Mouse (Mus musculus): ENCODE results near the gene Cyp2c65. TPM values are rescaled to one million over a fixed set of nuclear protein-coding genes. Genes with fewer than 3 reads are reported as not detected.
"Not testable (repeated sequence)": the region's sequence is repeated elsewhere in the genome, so short reads cannot be mapped to it uniquely, and the experiment has no call there.

Gene Cyp2c65
- not detected in 2 replicates for polyA plus RNA-seq (2015; fragmentation: Nextera tagmentation; extraction: Ambion mirVana)

DNA sequence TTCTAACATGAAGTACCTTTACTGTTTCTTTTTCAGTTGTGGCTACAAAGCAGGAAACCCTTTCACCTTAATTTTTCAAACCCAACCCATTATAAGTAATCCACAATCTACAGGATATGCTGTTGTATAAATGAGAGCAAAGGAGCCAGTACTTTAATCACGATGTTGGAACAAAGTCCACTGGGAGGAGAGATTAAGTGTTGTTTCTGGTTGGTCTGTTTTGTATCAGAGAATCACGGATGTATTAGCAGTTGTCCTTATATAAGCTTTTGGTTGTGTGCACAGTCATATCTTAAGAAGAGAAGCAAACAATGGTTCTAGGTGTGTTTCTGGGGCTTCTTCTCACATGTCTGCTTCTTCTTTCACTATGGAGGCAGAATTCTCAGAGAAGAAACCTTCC lies at the start of gene Cyp2c65:
Gene Cyp2c65 (plus strand): TSS at position 297 of the 400 bp plus-strand sequence.
- H3K27me3 ChIP-seq (ENCODE audit: insufficient read depth, low read length) = no peaks in the 10 kb centered on the region
- no peak for DNase-seq (ENCODE audit: low spot score)
- no peaks in the 10 kb centered on the region for H3K36me3 ChIP-seq (ENCODE audit: insufficient read depth, low read length)
- no peak for ATAC-seq (replicated peaks; ENCODE audit: low FRiP score, low read depth)
- no peaks in the 10 kb centered on the region for H3K9me3 ChIP-seq (replicated peaks; ENCODE audit: low read length)
- H3K27ac ChIP-seq = no peak within 1 kb of the TSS
- no peaks in the 10 kb centered on the region for H3K4me1 ChIP-seq (replicated peaks; ENCODE audit: insufficient read depth, low read length)
- no peak within 1 kb of the TSS for H3K9ac ChIP-seq (ENCODE audit: low read depth, low read length)
- WGBS = 67% methylated on average over 2 of the region's 2 CpGs
- H3K4me3 ChIP-seq (replicated peaks; ENCODE audit: low read depth, low read length) = no peak within 1 kb of the TSS
- H3K4me2 ChIP-seq (ENCODE audit: low read length) = no peak within 1 kb of the TSS
- no peak for TF ChIP-seq CTCF (IDR thresholded peaks at IDR 0.05; ENCODE audit: low read depth)

GRCm38 (mm10) chr19:39057928-39058327 lies 2.9 kb upstream of the Cyp2c65 start:
- ATAC-seq (replicated peaks; ENCODE audit: low FRiP score, low read depth) (no peak), DNase-seq (ENCODE audit: low spot score) (no peak)
- Histone ChIP-seq H3K27me3 (ENCODE audit: insufficient read depth, low read length) (no peaks in the 10 kb centered on the region), H3K4me3 (replicated peaks; ENCODE audit: low read depth, low read length) (no peak overlapping the region), H3K27ac (no peak overlapping the region), H3K36me3 (ENCODE audit: insufficient read depth, low read length) (no peaks in the 10 kb centered on the region), H3K4me2 (ENCODE audit: low read length) (no peak overlapping the region), H3K9me3 (replicated peaks; ENCODE audit: low read length) (no peaks in the 10 kb centered on the region), H3K9ac (ENCODE audit: low read depth, low read length) (no peak overlapping the region), H3K4me1 (replicated peaks; ENCODE audit: insufficient read depth, low read length) (no peaks in the 10 kb centered on the region)
- WGBS = 94% methylated on average over 1 of the region's 1 CpGs
- TF ChIP-seq CTCF (IDR thresholded peaks at IDR 0.05; ENCODE audit: low read depth) = no peak

- not testable (repeated sequence) for DNase-seq (ENCODE audit: low spot score); H3K4me3 ChIP-seq (replicated peaks; ENCODE audit: low read depth, low read length); H3K9me3 ChIP-seq (replicated peaks; ENCODE audit: low read length); H3K9ac ChIP-seq (ENCODE audit: low read depth, low read length); ATAC-seq (replicated peaks; ENCODE audit: low FRiP score, low read depth); H3K36me3 ChIP-seq (ENCODE audit: insufficient read depth, low read length); H3K27me3 ChIP-seq (ENCODE audit: insufficient read depth, low read length); H3K4me1 ChIP-seq (replicated peaks; ENCODE audit: insufficient read depth, low read length); H3K4me2 ChIP-seq (ENCODE audit: low read length); H3K27ac ChIP-seq
- WGBS = 74% methylated on average over 2 of the region's 2 CpGs
These were observed 38.0 kb downstream of the Cyp2c65 start for GRCm38 (mm10) chr19:39098779-39099178.

GRCm38 (mm10) chr19:39113644-39114043 lies 52.8 kb downstream of the Cyp2c65 start, which contains the start of gene Cyp2c66:
TSS of gene Cyp2c66 (plus strand) at chr19:39113898.
- H3K4me3 ChIP-seq (replicated peaks; ENCODE audit: low read depth, low read length) = no peak within 1 kb of the TSS
- H3K4me1 ChIP-seq (replicated peaks; ENCODE audit: insufficient read depth, low read length) = no peaks in the 10 kb centered on the region
- ATAC-seq (replicated peaks; ENCODE audit: low FRiP score, low read depth) (no peak), DNase-seq (ENCODE audit: low spot score) (no peak)
- H3K9me3 ChIP-seq (replicated peaks; ENCODE audit: low read length) = no peaks in the 10 kb centered on the region
- no peak within 1 kb of the TSS for H3K9ac ChIP-seq (ENCODE audit: low read depth, low read length)
- H3K27ac ChIP-seq = no peak within 1 kb of the TSS
- H3K4me2 ChIP-seq (ENCODE audit: low read length) = no peak within 1 kb of the TSS
- no peaks in the 10 kb centered on the region for H3K36me3 ChIP-seq (ENCODE audit: insufficient read depth, low read length)
- no peaks in the 10 kb centered on the region for H3K27me3 ChIP-seq (ENCODE audit: insufficient read depth, low read length)
- no peak for TF ChIP-seq CTCF (IDR thresholded peaks at IDR 0.05; ENCODE audit: low read depth)
- 88% methylated on average over 1 of the region's 1 CpGs for WGBS

Other genes starting within 250 kb of the Cyp2c65 start
- 4.7 and 4.8 TPM in 2 replicates for gene Noc3l, start 241.8 kb upstream of the Cyp2c65 start, polyA plus RNA-seq (2015; fragmentation: Nextera tagmentation; extraction: Ambion mirVana)
- 3.0 and 3.3 TPM in 2 replicates for gene Tbc1d12, start 224.4 kb upstream of the Cyp2c65 start, polyA plus RNA-seq (2015; fragmentation: Nextera tagmentation; extraction: Ambion mirVana)
- gene Hells, start 130.1 kb upstream of the Cyp2c65 start, polyA plus RNA-seq (2015; fragmentation: Nextera tagmentation; extraction: Ambion mirVana) = 30.8 and 33.8 TPM in 2 replicates
- 0.09 TPM in 1 of 2 replicates, not detected in the other for gene Cyp2c55, start 54.0 kb upstream of the Cyp2c65 start, polyA plus RNA-seq (2015; fragmentation: Nextera tagmentation; extraction: Ambion mirVana)
- not detected in 2 replicates for gene Cyp2c66, start 52.9 kb downstream of the Cyp2c65 start, polyA plus RNA-seq (2015; fragmentation: Nextera tagmentation; extraction: Ambion mirVana)
- gene Cyp2c29, start 208.4 kb downstream of the Cyp2c65 start, polyA plus RNA-seq (2015; fragmentation: Nextera tagmentation; extraction: Ambion mirVana) = not detected in 2 replicates

Data from kidney, postnatal 0 days (tissue).